Mouse (Mus musculus): ENCODE measurements around the gene Rbm46.

The Rbm46 gene

GRCm38 (mm10) chr3:82876372-82876739, at the start of gene Rbm46:
TSS of gene Rbm46 (minus strand) at chr3:82876483.
- DNase-seq (ENCODE audit: low spot score): peak; percentile 84

- DNase-seq (ENCODE audit: low spot score): no peak
These were observed 39.3 kb upstream of the Rbm46 start for GRCm38 (mm10) chr3:82915632-82916031.

- DNase-seq (ENCODE audit: low spot score): no peak
These were observed 32.4 kb upstream of the Rbm46 start for GRCm38 (mm10) chr3:82908671-82909070.

- peak; percentile 12 for DNase-seq (ENCODE audit: low spot score)
These were observed 28.1 kb upstream of the Rbm46 start for GRCm38 (mm10) chr3:82904211-82904908.

GRCm38 (mm10) chr3:82903613-82904205, 27.4 kb upstream of the Rbm46 start, which contains the start of gene Lrat:
TSS of gene Lrat (minus strand) at chr3:82903973.
- peak; percentile 53 for DNase-seq (ENCODE audit: low spot score)

- DNase-seq (ENCODE audit: low spot score): no peak
These were observed 26.7 kb upstream of the Rbm46 start for GRCm38 (mm10) chr3:82902757-82903612.

GRCm38 (mm10) chr3:82888842-82889241, 12.6 kb upstream of the Rbm46 start:
- DNase-seq (ENCODE audit: low spot score): no peak

- DNase-seq (ENCODE audit: low spot score): no peak
These were observed 975 bp upstream of the Rbm46 start for GRCm38 (mm10) chr3:82877258-82877657.

- no peak for DNase-seq (ENCODE audit: low spot score)
These were observed 462 bp downstream of the Rbm46 start for GRCm38 (mm10) chr3:82875671-82876371.

GRCm38 (mm10) chr3:82857414-82858077, 18.7 kb downstream of the Rbm46 start:
- DNase-seq (ENCODE audit: low spot score): no peak

GRCm38 (mm10) chr3:82825165-82825564, 51.1 kb downstream of the Rbm46 start:
- DNase-seq (ENCODE audit: low spot score): no peak

- DNase-seq (ENCODE audit: low spot score): no peak
These were observed 64.4 kb downstream of the Rbm46 start for GRCm38 (mm10) chr3:82811851-82812250.

GRCm38 (mm10) chr3:82810334-82811120, 65.8 kb downstream of the Rbm46 start:
- DNase-seq (ENCODE audit: low spot score): no peak

- DNase-seq (ENCODE audit: low spot score): no peak
These were observed 66.5 kb downstream of the Rbm46 start for GRCm38 (mm10) chr3:82809769-82810168.

- no peak for DNase-seq (ENCODE audit: low spot score)
These were observed 67.9 kb downstream of the Rbm46 start for GRCm38 (mm10) chr3:82808323-82808911.

- no peak for DNase-seq (ENCODE audit: low spot score)
These were observed 71.0 kb downstream of the Rbm46 start for GRCm38 (mm10) chr3:82805291-82805690.

GRCm38 (mm10) chr3:82800470-82800843, 75.8 kb downstream of the Rbm46 start:
- no peak for DNase-seq (ENCODE audit: low spot score)

- DNase-seq (ENCODE audit: low spot score): no peak
These were observed 76.4 kb downstream of the Rbm46 start for GRCm38 (mm10) chr3:82799735-82800469.

GRCm38 (mm10) chr3:82793656-82794055, 82.6 kb downstream of the Rbm46 start:
- DNase-seq (ENCODE audit: low spot score): no peak

- DNase-seq (ENCODE audit: low spot score): no peak
These were observed 84.6 kb downstream of the Rbm46 start for GRCm38 (mm10) chr3:82791663-82792062.
